Mouse (Mus musculus) embryonic facial prominence, embryonic 10.5 days (tissue): ENCODE measurements at regions not wholly inside any gene's neighbourhood (a gene's known extent, or its start where the extent isn't known, plus 50 kb on each side); places are given as distances from the start of the nearest gene placed in this dataset.

Experiments
- DNase-seq: peaks from one replicate; pipeline ENCODE4 v3.0.0-alpha.2; 2017; ENCODE audit warnings: low spot score
- H3K27ac ChIP-seq: fragments of 300-500 bp; sonication (generic); replicated peaks from 2 replicates; pipeline ENCODE4 v1.5.1; 2016; ENCODE audit warnings: mild to moderate bottlenecking
- H3K27me3 ChIP-seq: fragments of 300-500 bp; sonication (generic); replicated peaks from 2 replicates; pipeline ENCODE4 v1.6.1; 2016; ENCODE audit warnings: low read depth, mild to moderate bottlenecking; ENCODE audit not compliant: poor library complexity, severe bottlenecking
- H3K36me3 ChIP-seq: fragments of 300-500 bp; sonication (generic); replicated peaks from 2 replicates; pipeline ENCODE4 v1.6.1; 2016; ENCODE audit warnings: mild to moderate bottlenecking, moderate library complexity
- H3K4me1 ChIP-seq: fragments of 300-500 bp; sonication (generic); 2 replicates; pipeline ENCODE4 v1.6.1; 2016
- H3K4me3 ChIP-seq: fragments of 300-500 bp; sonication (generic); 2 replicates; pipeline ENCODE4 v1.5.1; 2016; ENCODE audit warnings: mild to moderate bottlenecking, moderate library complexity
- H3K9me3 ChIP-seq: fragments of 300-500 bp; sonication (generic); 2 replicates; pipeline ENCODE4 v1.6.1; 2016; ENCODE audit warnings: mild to moderate bottlenecking
- WGBS: fragments of 180-500 bp; shearing (Covaris S2); methylation state at CpG from one replicate; pipeline ENCODE4 v1.1.7; 2016; 5-methylcytosine and 5-hydroxymethylcytosine counted together

- DNase-seq: peak; percentile 72
- WGBS: 15% methylated on average over 7 of the region's 7 CpGs
- Histone ChIP-seq H3K36me3 (no peaks in the 10 kb centered on the region), H3K4me1 (peaks cover 33% of the 10 kb centered on the region), H3K9me3 (no peaks in the 10 kb centered on the region), H3K27ac (peak overlapping the region; percentile 86), H3K27me3 (peaks cover 29% of the 10 kb centered on the region; the same call in 1 of the 2 replicates), H3K4me3 (peak overlapping the region; percentile 16; the same call in 1 of the 2 replicates)
Observed at GRCm38 (mm10) chr8:126698601-126699388, 105.0 kb upstream of the Irf2bp2 start.

GRCm38 (mm10) chr8:126696346-126697010 lies 102.7 kb upstream of the Irf2bp2 start:
- peaks cover 15% of the 10 kb centered on the region; the same call in 1 of the 2 replicates for H3K27me3 ChIP-seq

DNA sequence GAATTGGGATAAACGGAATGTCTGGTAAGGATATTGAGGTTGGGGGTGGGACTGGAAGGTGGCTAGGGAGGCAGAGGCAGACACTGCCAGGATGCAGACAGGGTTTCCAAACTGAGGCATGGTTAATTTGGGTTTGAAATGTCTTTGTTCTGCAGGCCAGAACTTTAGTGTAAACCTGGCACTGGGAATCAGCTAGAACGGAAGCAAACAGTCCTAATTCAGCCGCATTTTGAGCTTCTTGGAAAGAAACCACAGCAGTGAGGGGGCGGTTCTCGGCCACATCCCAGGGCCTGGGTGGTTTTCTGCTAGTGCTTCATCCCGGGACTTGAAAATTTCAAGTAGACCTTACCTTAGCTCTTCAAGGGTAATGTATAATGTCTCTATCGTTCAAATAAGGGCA lies 100.6 kb upstream of the Irf2bp2 start:
- 86% methylated on average over 7 of the region's 7 CpGs for WGBS
- DNase-seq: no peak
- Histone ChIP-seq H3K4me1 (peaks cover 28% of the 10 kb centered on the region), H3K4me3 (no peak overlapping the region), H3K9me3 (no peaks in the 10 kb centered on the region), H3K27ac (no peak overlapping the region), H3K36me3 (no peaks in the 10 kb centered on the region), H3K27me3 (0 out of 2 replicates have a peak, but pooled peaks cover 6% of the 10 kb centered on the region)

More at GRCm38 (mm10) chr8:126696346-126697010, 102.7 kb upstream of the Irf2bp2 start:
- H3K36me3 ChIP-seq: no peaks in the 10 kb centered on the region
- no peak overlapping the region for H3K4me3 ChIP-seq
- WGBS: 74% methylated on average over 7 of the region's 7 CpGs
- no peaks in the 10 kb centered on the region for H3K9me3 ChIP-seq
- DNase-seq: no peak
- no peak overlapping the region for H3K27ac ChIP-seq
- peaks cover 33% of the 10 kb centered on the region for H3K4me1 ChIP-seq

GRCm38 (mm10) chr8:126693642-126694041 lies 99.9 kb upstream of the Irf2bp2 start:
- H3K27ac ChIP-seq: no peak overlapping the region
- DNase-seq: no peak
- peaks cover 21% of the 10 kb centered on the region for H3K4me1 ChIP-seq
- WGBS: 72% methylated on average over 1 of the region's 1 CpGs
- 0 out of 2 replicates have a peak, but pooled peaks cover 6% of the 10 kb centered on the region for H3K27me3 ChIP-seq
- H3K9me3 ChIP-seq: no peaks in the 10 kb centered on the region
- H3K4me3 ChIP-seq: no peak overlapping the region
- no peaks in the 10 kb centered on the region for H3K36me3 ChIP-seq

GRCm38 (mm10) chr8:126692711-126693110 lies 98.9 kb upstream of the Irf2bp2 start:
- no peak for DNase-seq
- H3K4me3 ChIP-seq: no peak overlapping the region
- no peaks in the 10 kb centered on the region for H3K36me3 ChIP-seq
- no peak overlapping the region for H3K27ac ChIP-seq
- no peaks in the 10 kb centered on the region for H3K9me3 ChIP-seq
- peaks cover 13% of the 10 kb centered on the region for H3K4me1 ChIP-seq
- 92% methylated on average over 3 of the region's 3 CpGs for WGBS
- 0 out of 2 replicates have a peak, but pooled peaks cover 2% of the 10 kb centered on the region for H3K27me3 ChIP-seq

GRCm38 (mm10) chr8:126692263-126692662 lies 98.5 kb upstream of the Irf2bp2 start:
- WGBS: 82% methylated on average over 3 of the region's 3 CpGs
- Histone ChIP-seq H3K4me1 (peaks cover 11% of the 10 kb centered on the region), H3K9me3 (no peaks in the 10 kb centered on the region), H3K4me3 (no peak overlapping the region), H3K27ac (no peak overlapping the region), H3K36me3 (no peaks in the 10 kb centered on the region), H3K27me3 (no peaks in the 10 kb centered on the region)
- DNase-seq: no peak

DNA sequence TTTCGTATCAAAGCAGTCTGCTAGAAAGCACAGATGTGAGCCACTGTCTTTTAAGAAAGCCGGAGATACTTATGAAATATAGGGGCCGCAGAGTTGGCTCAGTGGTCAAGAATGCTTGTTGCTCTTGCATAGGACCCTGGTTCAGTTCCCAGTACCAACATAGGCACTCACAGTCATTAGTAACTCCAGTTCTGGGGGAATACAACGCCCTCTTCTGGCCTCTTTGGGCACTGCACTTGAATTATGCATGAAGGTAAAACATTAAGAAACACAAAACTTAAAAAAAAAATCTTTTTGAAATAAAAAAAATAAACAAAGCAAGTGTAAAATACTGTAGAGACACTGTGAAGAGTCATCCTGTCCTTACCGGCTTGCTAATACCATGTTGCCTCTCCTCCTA lies 94.7 kb upstream of the Irf2bp2 start:
- Histone ChIP-seq H3K4me3 (no peak overlapping the region), H3K36me3 (no peaks in the 10 kb centered on the region), H3K4me1 (peaks cover 12% of the 10 kb centered on the region), H3K9me3 (no peaks in the 10 kb centered on the region), H3K27ac (no peak overlapping the region), H3K27me3 (no peaks in the 10 kb centered on the region)
- WGBS: 75% methylated on average over 5 of the region's 5 CpGs
- DNase-seq: no peak

DNA sequence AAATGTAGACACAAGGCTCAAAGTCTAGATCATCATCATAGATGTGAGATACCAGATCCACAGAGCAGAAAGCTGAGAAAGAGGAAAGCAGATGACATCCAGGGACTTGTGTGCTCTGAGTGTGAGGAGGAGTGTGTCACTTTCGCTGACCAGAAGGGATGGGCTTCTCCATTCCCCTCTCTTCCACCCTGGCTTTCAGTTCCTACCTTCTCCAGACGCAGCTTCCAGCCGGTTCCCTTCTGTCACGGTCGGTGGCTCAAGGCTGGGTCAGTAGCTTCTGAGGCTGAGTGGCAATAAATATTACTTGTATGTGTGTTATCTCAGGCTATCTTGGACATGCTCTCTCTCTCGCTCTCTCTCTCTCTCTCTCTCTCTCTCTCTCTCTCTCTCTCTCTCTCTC lies 94.2 kb upstream of the Irf2bp2 start:
- Histone ChIP-seq H3K9me3 (no peaks in the 10 kb centered on the region), H3K27me3 (no peaks in the 10 kb centered on the region), H3K4me1 (peaks cover 15% of the 10 kb centered on the region), H3K36me3 (no peaks in the 10 kb centered on the region), H3K27ac (no peak overlapping the region), H3K4me3 (no peak overlapping the region)
- WGBS: 92% methylated on average over 6 of the region's 6 CpGs
- DNase-seq: no peak

DNA sequence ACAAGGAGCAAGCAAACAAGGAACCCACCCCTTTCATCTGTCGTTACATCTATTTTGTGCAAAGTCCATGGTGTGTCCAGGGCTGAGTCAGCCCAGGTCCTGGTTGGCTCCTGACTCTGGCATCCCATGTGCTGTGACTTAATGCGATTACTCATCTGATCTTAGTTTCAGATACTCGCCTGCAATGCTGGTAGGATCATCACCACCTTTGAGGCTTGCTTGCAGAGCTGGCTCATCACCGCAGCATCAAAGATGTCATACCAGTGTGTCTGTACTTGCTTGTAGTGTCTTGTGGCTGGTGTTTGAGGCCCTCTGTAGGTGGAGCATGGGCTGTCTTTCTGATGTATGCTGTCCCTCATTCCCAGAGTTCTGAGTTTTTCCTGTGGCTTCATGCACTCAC lies 93.0 kb upstream of the Irf2bp2 start:
- H3K27ac ChIP-seq: no peak overlapping the region
- DNase-seq: no peak
- 89% methylated on average over 4 of the region's 4 CpGs for WGBS

GRCm38 (mm10) chr8:126685365-126685764 lies 91.6 kb upstream of the Irf2bp2 start:
- no peaks in the 10 kb centered on the region for H3K36me3 ChIP-seq
- H3K27me3 ChIP-seq: no peaks in the 10 kb centered on the region
- 0 out of 2 replicates have a peak overlapping the region, but pooled peaks have one; percentile 30 for H3K27ac ChIP-seq
- WGBS: 54% methylated on average over 6 of the region's 6 CpGs
- peaks cover 27% of the 10 kb centered on the region for H3K4me1 ChIP-seq
- H3K4me3 ChIP-seq: no peak overlapping the region
- no peak for DNase-seq
- H3K9me3 ChIP-seq: no peaks in the 10 kb centered on the region

More for the DNA sequence above, 93.0 kb upstream of the Irf2bp2 start:
- no peaks in the 10 kb centered on the region for H3K9me3 ChIP-seq
- H3K4me1 ChIP-seq: peaks cover 26% of the 10 kb centered on the region
- no peaks in the 10 kb centered on the region for H3K27me3 ChIP-seq
- H3K4me3 ChIP-seq: no peak overlapping the region
- no peaks in the 10 kb centered on the region for H3K36me3 ChIP-seq

DNA sequence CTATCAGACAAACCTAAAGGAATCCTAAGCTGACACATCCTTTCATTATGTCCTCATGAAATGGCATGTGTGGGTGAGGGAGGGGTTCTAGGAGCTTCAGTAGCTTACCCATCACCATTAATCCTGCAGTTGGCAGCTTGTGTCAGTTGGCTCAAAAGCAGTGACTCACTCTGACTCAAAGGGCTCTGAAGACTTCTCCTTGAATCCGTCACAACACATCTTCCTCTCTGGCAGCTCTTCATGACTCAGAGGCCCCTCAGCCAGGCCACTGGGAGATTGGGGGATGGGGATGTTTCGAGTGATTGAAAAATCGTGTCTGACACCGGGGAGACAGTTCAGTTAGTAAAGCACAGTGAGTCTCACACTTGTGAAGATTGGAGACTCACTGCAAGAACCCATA lies 90.2 kb upstream of the Irf2bp2 start:
- Histone ChIP-seq H3K27me3 (no peaks in the 10 kb centered on the region), H3K4me3 (no peak overlapping the region), H3K27ac (no peak overlapping the region), H3K36me3 (no peaks in the 10 kb centered on the region), H3K9me3 (no peaks in the 10 kb centered on the region), H3K4me1 (peaks cover 32% of the 10 kb centered on the region)
- no peak for DNase-seq
- 76% methylated on average over 4 of the region's 4 CpGs for WGBS

- H3K27ac ChIP-seq: no peak overlapping the region
- DNase-seq: no peak
- H3K4me1 ChIP-seq: peaks cover 33% of the 10 kb centered on the region
- H3K36me3 ChIP-seq: no peaks in the 10 kb centered on the region
- H3K4me3 ChIP-seq: no peak overlapping the region
- no peaks in the 10 kb centered on the region for H3K9me3 ChIP-seq
- WGBS: 95% methylated on average over 2 of the region's 2 CpGs
- H3K27me3 ChIP-seq: no peaks in the 10 kb centered on the region
Observed at GRCm38 (mm10) chr8:126683555-126683947, 89.8 kb upstream of the Irf2bp2 start.
